Mouse (Mus musculus) embryo, embryonic 11 days (tissue): Measurements from ENCODE around the gene Rhbdd2.
"Not testable (repeated sequence)": the region's sequence is repeated elsewhere in the genome, so short reads cannot be mapped to it uniquely, and the experiment has no call there.

Source experiments
- DNase-seq: peaks from one replicate; pipeline ENCODE4 v3.0.0-alpha.2; 2015

Gene Rhbdd2

GRCm38 (mm10) chr5:135632117-135632796 lies at the start of gene Rhbdd2:
Gene Rhbdd2 (plus strand): TSS chr5:135632618.
- peak; percentile 100 for DNase-seq

DNA sequence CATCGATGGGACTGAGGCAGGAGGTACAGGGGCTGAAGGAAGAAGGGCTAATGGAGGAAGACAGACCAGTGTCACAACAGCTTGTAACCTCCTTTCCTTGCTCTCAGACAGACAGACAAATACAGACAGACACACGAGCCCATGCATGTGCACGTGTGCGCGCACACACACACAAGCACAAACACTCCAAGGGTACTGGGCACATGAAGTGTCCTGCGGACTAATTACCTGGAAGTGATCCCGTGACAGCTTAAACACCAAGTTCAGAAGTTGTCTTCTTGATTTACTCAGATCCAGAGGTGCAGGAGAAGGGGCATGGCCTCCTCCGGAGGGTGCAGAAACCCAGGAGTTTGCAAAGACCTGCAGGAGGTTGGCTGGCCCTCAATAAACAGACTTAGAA lies 46.7 kb upstream of the Rhbdd2 start:
- no peak for DNase-seq

GRCm38 (mm10) chr5:135587764-135588163 lies 44.7 kb upstream of the Rhbdd2 start:
- DNase-seq = no peak

- DNase-seq = no peak
Observed at GRCm38 (mm10) chr5:135589996-135590784, 42.2 kb upstream of the Rhbdd2 start.

- DNase-seq = not testable (repeated sequence)
Observed at GRCm38 (mm10) chr5:135604643-135605042, 27.8 kb upstream of the Rhbdd2 start.

DNA sequence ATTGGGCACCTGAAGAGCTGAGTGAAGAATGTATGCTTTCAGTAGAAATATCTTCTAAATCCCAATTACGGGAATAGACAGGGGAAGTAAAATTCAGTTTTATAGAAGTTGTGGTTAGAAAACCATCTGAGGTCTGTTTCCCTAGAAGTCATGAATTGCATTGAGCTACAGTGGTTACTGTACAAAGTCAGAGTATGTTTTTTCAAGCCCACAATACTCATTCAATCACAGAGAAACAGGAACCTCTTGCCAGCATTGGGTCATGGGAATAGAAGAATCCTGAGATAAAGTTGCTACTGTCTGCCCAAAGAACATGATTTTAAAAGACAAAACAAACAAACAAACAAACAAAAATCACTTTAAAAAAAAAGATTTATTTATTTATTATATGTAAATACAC lies 25.7 kb upstream of the Rhbdd2 start:
- DNase-seq = not testable (repeated sequence)

DNA sequence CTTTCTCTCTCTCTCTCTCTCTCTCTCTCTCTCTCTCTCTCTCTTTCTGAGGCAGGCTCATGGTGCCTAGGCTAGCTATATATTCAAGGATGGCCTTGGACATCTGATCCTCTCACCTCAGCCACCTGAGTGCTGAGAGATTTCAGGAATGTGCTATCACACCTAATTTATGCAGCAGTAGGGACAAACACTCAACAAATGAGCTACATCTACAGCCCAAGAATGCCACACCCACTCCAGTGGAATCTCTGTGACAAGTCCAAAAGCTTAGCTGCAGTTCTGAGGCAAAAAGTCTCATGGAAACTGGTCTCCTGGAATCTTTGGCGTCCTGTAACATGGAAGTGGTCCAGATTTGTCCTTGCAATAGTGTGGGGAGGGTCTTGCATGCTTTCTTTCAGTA lies 24.8 kb upstream of the Rhbdd2 start:
- no peak for DNase-seq

DNA sequence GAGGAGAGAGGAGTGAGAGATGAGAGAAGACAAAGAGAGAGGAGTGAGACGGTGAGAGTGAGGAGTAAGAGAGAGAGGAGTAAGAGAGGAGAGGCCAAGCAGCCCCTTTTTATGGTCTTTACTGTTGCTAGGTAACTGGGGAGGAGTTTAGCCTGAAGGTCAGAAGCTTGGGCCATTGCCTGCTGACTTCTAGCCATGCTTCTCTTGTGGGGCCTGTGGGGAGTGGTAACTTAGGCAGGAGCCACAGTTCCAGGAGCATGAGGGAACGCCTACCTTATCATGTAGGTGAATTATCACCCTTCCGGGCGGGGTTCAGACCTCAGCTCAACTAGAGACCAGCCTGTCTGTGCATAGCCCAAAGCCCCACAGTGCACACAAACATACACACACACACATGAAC lies 22.6 kb upstream of the Rhbdd2 start:
- no peak for DNase-seq

GRCm38 (mm10) chr5:135619741-135620140 lies 12.7 kb upstream of the Rhbdd2 start:
- DNase-seq = not testable (repeated sequence)

- no peak for DNase-seq
Observed at GRCm38 (mm10) chr5:135620526-135620925, 11.9 kb upstream of the Rhbdd2 start.

DNA sequence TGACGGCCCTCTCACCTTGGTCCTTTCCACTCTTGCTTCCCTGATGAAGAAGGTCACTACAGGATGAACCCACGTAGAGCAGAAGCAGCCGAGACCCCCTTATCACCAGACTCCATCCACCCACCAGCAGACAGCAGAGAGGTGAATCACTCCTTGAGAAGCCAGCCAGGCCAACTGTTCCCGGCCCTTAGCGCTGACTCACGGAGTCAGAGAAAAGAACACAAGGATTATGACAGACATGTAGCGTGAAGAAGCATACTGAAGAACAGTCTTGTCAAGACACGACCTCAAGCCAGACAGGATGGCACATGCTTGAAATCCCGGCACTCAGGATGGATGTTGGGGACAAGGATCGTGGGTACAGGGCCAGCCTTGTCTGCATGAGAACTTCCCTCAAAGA lies 10.7 kb upstream of the Rhbdd2 start:
- no peak for DNase-seq

DNA sequence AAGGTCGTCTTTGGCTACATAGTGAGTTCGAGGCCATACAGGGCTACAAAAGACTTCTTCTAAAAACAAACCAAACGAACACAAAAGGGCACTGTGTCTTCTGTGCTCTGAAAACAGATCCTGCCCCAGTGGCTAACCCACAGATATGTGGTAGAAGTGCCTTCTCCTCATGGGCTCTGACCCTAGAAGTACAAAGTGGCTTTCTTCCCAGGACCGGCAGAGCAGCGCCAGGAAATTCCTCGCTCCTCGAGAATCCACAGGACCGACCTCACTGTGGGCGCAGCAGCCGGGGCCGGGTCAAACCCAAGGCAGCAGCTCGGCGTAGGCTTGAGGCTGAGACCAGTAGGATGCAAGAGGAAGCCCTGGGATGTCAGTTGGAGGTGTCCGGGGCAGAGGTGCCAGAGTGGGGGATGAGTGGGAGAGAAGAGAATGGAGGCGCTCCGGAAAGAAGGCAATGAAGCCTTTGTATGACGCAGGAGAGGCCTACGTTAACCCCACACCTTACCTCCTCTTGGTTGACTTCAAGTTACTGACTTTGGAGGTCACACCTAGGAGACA lies 9.3 kb upstream of the Rhbdd2 start:
- DNase-seq = no peak

GRCm38 (mm10) chr5:135628916-135629315 lies 3.5 kb upstream of the Rhbdd2 start:
- DNase-seq = no peak

DNA sequence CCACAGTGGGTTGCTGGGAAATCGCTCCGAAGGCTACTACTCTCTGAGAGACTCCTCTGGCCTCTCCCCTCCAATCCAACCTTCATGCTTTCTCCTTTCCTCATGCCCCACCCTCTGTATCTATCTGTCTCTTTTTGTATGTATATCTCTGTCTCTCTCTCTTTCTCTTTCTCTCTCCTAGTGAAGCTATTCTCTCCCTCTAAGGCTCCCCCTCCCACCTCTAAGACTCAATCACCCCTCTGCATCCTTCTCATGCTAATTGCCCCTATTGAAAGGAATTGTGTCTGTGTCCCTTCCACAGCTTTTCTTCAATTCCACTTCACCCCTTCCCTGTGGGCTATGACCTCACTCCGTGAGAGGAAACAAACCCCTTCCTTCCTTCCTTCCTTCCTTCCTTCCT lies 3.0 kb upstream of the Rhbdd2 start:
- no peak for DNase-seq

DNA sequence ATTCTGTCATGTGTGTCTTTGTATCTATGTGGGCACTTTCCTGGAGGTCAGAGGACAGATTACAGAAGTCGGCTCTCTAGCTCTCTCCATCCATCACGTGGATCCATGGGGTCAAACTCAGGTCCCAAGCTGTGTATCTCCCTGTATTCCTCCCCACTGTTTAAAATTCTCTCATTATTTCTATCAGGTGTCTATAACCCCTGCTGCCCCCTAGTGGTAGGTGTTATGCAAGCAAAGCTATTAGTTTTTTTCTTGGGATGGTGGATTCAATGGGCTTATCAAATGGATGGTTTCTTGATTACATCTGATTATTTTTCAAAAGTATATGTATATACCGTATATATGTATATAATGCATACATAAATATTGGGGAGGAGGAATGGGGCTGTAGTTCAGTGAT lies 1.8 kb upstream of the Rhbdd2 start:
- DNase-seq = peak; percentile 76

DNA sequence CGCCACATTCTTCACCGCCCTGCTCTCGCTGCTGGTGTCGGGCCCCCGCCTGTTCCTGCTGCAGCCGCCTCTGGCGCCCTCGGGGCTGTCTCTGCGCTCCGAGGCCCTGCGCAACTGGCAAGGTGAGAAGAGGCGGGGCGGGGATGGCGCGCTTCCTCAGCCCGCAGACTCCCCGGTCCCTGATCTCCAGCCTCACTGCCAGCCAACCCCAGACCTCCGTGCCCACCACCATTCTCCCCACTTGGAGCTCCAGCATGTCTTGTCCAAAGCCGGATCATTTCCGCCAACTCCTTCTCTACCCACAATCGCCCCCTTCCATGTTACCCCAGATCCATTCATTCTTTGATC lies 353 bp downstream of the Rhbdd2 start:
- DNase-seq = no peak

GRCm38 (mm10) chr5:135639760-135640458 lies 7.5 kb downstream of the Rhbdd2 start:
- no peak for DNase-seq

GRCm38 (mm10) chr5:135640459-135640789 lies 8.0 kb downstream of the Rhbdd2 start:
- DNase-seq = no peak

- no peak for DNase-seq
Observed at GRCm38 (mm10) chr5:135641028-135641427, 8.6 kb downstream of the Rhbdd2 start.

GRCm38 (mm10) chr5:135642686-135643551 lies 10.5 kb downstream of the Rhbdd2 start:
- DNase-seq = no peak

GRCm38 (mm10) chr5:135643552-135643842 lies 11.1 kb downstream of the Rhbdd2 start:
- no peak for DNase-seq

DNA sequence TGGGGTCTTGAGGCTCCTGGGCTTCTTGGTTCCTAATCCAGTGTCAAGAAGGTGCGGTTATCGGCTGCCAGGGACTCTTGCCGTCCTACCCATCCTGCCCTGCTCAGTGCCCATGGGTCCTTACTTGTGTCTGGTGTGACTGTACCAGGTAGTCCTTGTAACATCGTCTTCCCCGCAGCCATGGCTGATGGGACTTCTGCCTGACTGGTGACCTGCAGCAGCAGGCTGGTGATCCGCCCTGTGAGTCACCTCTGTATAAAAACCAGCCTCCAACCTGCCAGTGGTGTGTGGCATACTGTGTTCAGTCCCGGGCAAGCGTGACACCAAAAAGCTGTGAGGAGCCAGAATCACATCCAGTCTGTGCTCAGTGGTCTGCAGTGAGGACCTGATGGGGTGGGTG lies 11.5 kb downstream of the Rhbdd2 start:
- DNase-seq = no peak

DNA sequence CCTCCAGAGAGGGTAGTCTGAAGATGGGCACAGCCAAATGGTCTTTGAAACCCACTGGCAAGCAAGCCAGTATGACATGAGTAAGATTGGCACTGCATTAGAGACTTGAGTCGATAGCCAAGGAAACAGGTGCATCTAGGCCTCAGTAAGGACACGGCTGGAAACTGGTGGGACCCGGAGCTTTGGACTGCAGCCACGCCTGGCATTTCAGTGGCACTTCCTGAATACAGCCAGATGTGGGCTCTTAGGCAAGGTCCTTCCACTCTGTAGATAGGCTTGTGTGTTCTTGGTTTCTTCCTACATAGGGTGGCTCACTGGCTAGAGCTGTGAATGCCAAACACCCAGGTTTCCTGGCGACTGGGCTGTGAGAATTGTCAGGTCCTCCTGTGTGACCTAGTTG lies 12.9 kb downstream of the Rhbdd2 start:
- DNase-seq = no peak
